Mouse (Mus musculus): ENCODE data around the gene Cct8l1. TPM values are rescaled to one million over a fixed set of nuclear protein-coding genes. Genes with fewer than 3 reads are reported as not detected.

The Cct8l1 gene
- total RNA-seq (2021) = under 1 TPM; 0.40 to 0.43 TPM

GRCm38 (mm10) chr5:25515767-25516166 lies at the start of gene Cct8l1:
Cct8l1 (plus strand) TSS chr5:25516067.
- no peak for DNase-seq

- no peak for DNase-seq
Observed at GRCm38 (mm10) chr5:25472070-25472469, 43.8 kb upstream of the Cct8l1 start.

GRCm38 (mm10) chr5:25475789-25476188 lies 40.1 kb upstream of the Cct8l1 start:
- no peak for DNase-seq

- no peak for DNase-seq
Observed at GRCm38 (mm10) chr5:25478863-25479262, 37.0 kb upstream of the Cct8l1 start.

GRCm38 (mm10) chr5:25496652-25497051 lies 19.2 kb upstream of the Cct8l1 start:
- no peak for DNase-seq

GRCm38 (mm10) chr5:25497369-25497719 lies 18.5 kb upstream of the Cct8l1 start:
- peak in 1 of 2 experiments; percentile 6 for DNase-seq

GRCm38 (mm10) chr5:25497720-25498345 lies 18.0 kb upstream of the Cct8l1 start:
- DNase-seq = peak; percentile 56 to 57

GRCm38 (mm10) chr5:25498346-25498820 lies 17.5 kb upstream of the Cct8l1 start, which contains the start of gene Kmt2c:
Kmt2c (minus strand) TSS chr5:25498783.
- DNase-seq = peak; percentile 76 to 78

GRCm38 (mm10) chr5:25498821-25499422 lies 16.9 kb upstream of the Cct8l1 start:
- DNase-seq = no peak

GRCm38 (mm10) chr5:25499423-25500398 lies 16.2 kb upstream of the Cct8l1 start:
- peak; percentile 96 to 97 for DNase-seq

GRCm38 (mm10) chr5:25500686-25501085 lies 15.2 kb upstream of the Cct8l1 start:
- no peak for DNase-seq

GRCm38 (mm10) chr5:25506041-25506440 lies 9.8 kb upstream of the Cct8l1 start:
- no peak for DNase-seq

GRCm38 (mm10) chr5:25516301-25516895 lies 531 bp downstream of the Cct8l1 start:
- no peak for DNase-seq

- DNase-seq = no peak
Observed at GRCm38 (mm10) chr5:25517550-25517949, 1.7 kb downstream of the Cct8l1 start.

GRCm38 (mm10) chr5:25519820-25520219 lies 4.0 kb downstream of the Cct8l1 start:
- DNase-seq = no peak

- no peak for DNase-seq
Observed at GRCm38 (mm10) chr5:25521461-25521860, 5.6 kb downstream of the Cct8l1 start.

- DNase-seq = no peak
Observed at GRCm38 (mm10) chr5:25526116-25526515, 10.2 kb downstream of the Cct8l1 start.

- no peak for DNase-seq
Observed at GRCm38 (mm10) chr5:25526926-25527325, 11.1 kb downstream of the Cct8l1 start.

GRCm38 (mm10) chr5:25527971-25528370 lies 12.1 kb downstream of the Cct8l1 start:
- DNase-seq = no peak

GRCm38 (mm10) chr5:25528851-25529528 lies 13.1 kb downstream of the Cct8l1 start:
- DNase-seq = no peak

GRCm38 (mm10) chr5:25529529-25530421 lies 13.9 kb downstream of the Cct8l1 start:
- peak; percentile 99 for DNase-seq
